Comparison of ENCODE assay signal across 8 mouse cellular contexts in the genomic region with DNA sequence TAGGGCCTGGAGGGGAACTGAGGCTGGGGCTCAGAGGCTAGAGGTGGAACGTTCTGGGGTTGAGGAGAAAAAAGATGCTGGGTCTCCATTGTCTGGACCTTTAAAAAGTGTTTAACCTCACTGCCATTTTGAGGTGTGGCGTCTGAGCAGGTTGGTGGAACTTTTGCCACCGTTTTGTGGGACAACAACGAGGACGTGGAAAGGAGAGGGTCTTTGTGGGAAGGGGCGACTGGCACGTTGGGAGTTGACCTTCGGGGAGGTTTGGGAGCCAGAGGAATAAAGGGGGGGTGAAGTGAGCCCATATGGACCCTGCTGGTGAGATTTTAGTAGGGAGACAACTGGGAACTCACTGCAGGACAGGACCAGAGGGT. TPM values are rescaled to one million over a fixed set of nuclear protein-coding genes. Genes with fewer than 3 reads are reported as not detected.
DNase-seq lines count a peak whose midpoint lies in the region; ATAC-seq and TF ChIP-seq lines count a peak whose summit lies in the region.

No protein-coding gene starts in this region.

- ATAC-seq in lung, embryonic 14.5 days (ENCODE audit: insufficient read depth) = no peak
- no peak for ATAC-seq in embryonic facial prominence, embryonic 14.5 days (ENCODE audit: low read depth)
- peak; percentile 25 for ATAC-seq in neural tube, embryonic 15.5 days (ENCODE audit: low FRiP score)

- H3K4me1 ChIP-seq in lung, embryonic 14.5 days (ENCODE audit: insufficient read depth) = peaks cover 4% of the 10 kb centered on the region; the same call in 1 of the 2 replicates
- peaks cover 10% of the 10 kb centered on the region; the same call in 1 of the 2 replicates for H3K4me1 ChIP-seq in embryonic facial prominence, embryonic 14.5 days (ENCODE audit: control insufficient read depth, insufficient read depth, low read length)
- peaks cover 19% of the 10 kb centered on the region for H3K4me1 ChIP-seq in limb, embryonic 10.5 days
- peaks cover 31% of the 10 kb centered on the region for H3K4me1 ChIP-seq in neural tube, embryonic 15.5 days

- DNase-seq in lung, embryonic 14.5 days = no peak
- DNase-seq in lung, postnatal 4 days = no peak
- no peak for DNase-seq in embryonic facial prominence, embryonic 14.5 days (ENCODE audit: low spot score)
- no peak for DNase-seq in limb, embryonic 10.5 days (ENCODE audit: low spot score)
- no peak for DNase-seq in embryo, embryonic 9.5 days (ENCODE audit: extremely low spot score)
- no peak for DNase-seq in left cerebral cortex, postnatal 4 days
- no peak for DNase-seq in gastrocnemius, postnatal 14 days

- TF ChIP-seq CTCF in lung, embryonic 14.5 days (IDR thresholded peaks at IDR 0.05; ENCODE audit: low read depth) = no peak

- peak overlapping the region; percentile 75 for H3K4me2 ChIP-seq in lung, embryonic 14.5 days
- H3K4me2 ChIP-seq in embryonic facial prominence, embryonic 14.5 days (ENCODE audit: low read depth, low read length) = peak overlapping the region; percentile 71
- H3K4me2 ChIP-seq in neural tube, embryonic 15.5 days = peak overlapping the region; percentile 79

- H3K9ac ChIP-seq in lung, embryonic 14.5 days = peak overlapping the region; percentile 95
- peak overlapping the region; percentile 90 for H3K9ac ChIP-seq in embryonic facial prominence, embryonic 14.5 days (ENCODE audit: low read depth, low read length)
- H3K9ac ChIP-seq in neural tube, embryonic 15.5 days (replicated peaks) = peak overlapping the region; percentile 89

- H3K27ac ChIP-seq in lung, embryonic 14.5 days (ENCODE audit: low read depth) = peak overlapping the region; percentile 86
- peak overlapping the region; percentile 80 for H3K27ac ChIP-seq in embryonic facial prominence, embryonic 14.5 days (replicated peaks; ENCODE audit: low read depth, low read length)
- H3K27ac ChIP-seq in limb, embryonic 10.5 days = peak overlapping the region; percentile 88
- peak overlapping the region; percentile 86 for H3K27ac ChIP-seq in neural tube, embryonic 15.5 days (replicated peaks)

- peak overlapping the region; percentile 88 for H3K4me3 ChIP-seq in lung, embryonic 14.5 days (ENCODE audit: low read depth, low read length)
- H3K4me3 ChIP-seq in embryonic facial prominence, embryonic 14.5 days (ENCODE audit: low read depth, low read length) = peak overlapping the region; percentile 83
- H3K4me3 ChIP-seq in limb, embryonic 10.5 days = peak overlapping the region; percentile 73
- peak overlapping the region; percentile 66 for H3K4me3 ChIP-seq in neural tube, embryonic 15.5 days (replicated peaks)

- no peaks in the 10 kb centered on the region for H3K9me3 ChIP-seq in lung, embryonic 14.5 days (ENCODE audit: low read depth, low read length)
- no peaks in the 10 kb centered on the region for H3K9me3 ChIP-seq in embryonic facial prominence, embryonic 14.5 days (ENCODE audit: control insufficient read depth, low read length)
- H3K9me3 ChIP-seq in limb, embryonic 10.5 days (replicated peaks) = no peaks in the 10 kb centered on the region
- no peaks in the 10 kb centered on the region for H3K9me3 ChIP-seq in neural tube, embryonic 15.5 days (replicated peaks)

- H3K27me3 ChIP-seq in lung, embryonic 14.5 days (ENCODE audit: insufficient read depth, low read length) = no peaks in the 10 kb centered on the region
- H3K27me3 ChIP-seq in embryonic facial prominence, embryonic 14.5 days (replicated peaks; ENCODE audit: control insufficient read depth, insufficient read depth, low read length) = no peaks in the 10 kb centered on the region
- H3K27me3 ChIP-seq in limb, embryonic 10.5 days (ENCODE audit: low read depth, poor library complexity, severe bottlenecking) = no peaks in the 10 kb centered on the region
- H3K27me3 ChIP-seq in neural tube, embryonic 15.5 days (replicated peaks) = no peaks in the 10 kb centered on the region

- WGBS in lung, embryonic 14.5 days = 0% methylated on average over 8 of the region's 8 CpGs
- 0% methylated on average over 8 of the region's 8 CpGs for WGBS in embryonic facial prominence, embryonic 14.5 days
- 0% methylated on average over 8 of the region's 8 CpGs for whole genome bisulfite sequencing in limb, embryonic 10.5 days
- WGBS in neural tube, embryonic 15.5 days = 0% methylated on average over 8 of the region's 8 CpGs

- peaks cover 77% of the 10 kb centered on the region for H3K36me3 ChIP-seq in lung, embryonic 14.5 days (ENCODE audit: insufficient read depth)
- H3K36me3 ChIP-seq in embryonic facial prominence, embryonic 14.5 days (ENCODE audit: control insufficient read depth, insufficient read depth, low read length) = peaks cover 76% of the 10 kb centered on the region
- peaks cover 78% of the 10 kb centered on the region for H3K36me3 ChIP-seq in limb, embryonic 10.5 days
- peaks cover 72% of the 10 kb centered on the region for H3K36me3 ChIP-seq in neural tube, embryonic 15.5 days

- intact Hi-C loops in left cerebral cortex, postnatal 4 days (cut with DNase I) = no loop called here
- intact Hi-C loops in gastrocnemius, postnatal 14 days (cut with DNase I; ENCODE audit: low total_unique reads) = no loop called here

RNA-seq across cellular contexts. Expression of a gene that starts 0.5 kb away (rescaled TPM):
- polyA plus RNA-seq in lung, embryonic 14.5 days (2014; fragmentation: Nextera tagmentation; extraction: Ambion mirVana) = 480 and 516 TPM in 2 replicates
- polyA plus RNA-seq in embryonic facial prominence, embryonic 14.5 days (2014; fragmentation: Nextera tagmentation; extraction: Ambion mirVana) = 469 and 503 TPM in 2 replicates
- polyA plus RNA-seq in limb, embryonic 10.5 days (2016; fragmentation: Nextera tagmentation; extraction: Ambion mirVana) = 563 and 631 TPM in 2 replicates
- 291 and 348 TPM in 2 replicates for polyA plus RNA-seq in neural tube, embryonic 15.5 days (2015; fragmentation: Nextera tagmentation; extraction: Ambion mirVana)
- total RNA-seq in left cerebral cortex, postnatal 4 days (2021) = 100 to 1,000 TPM; 385 to 398 TPM
- 100 to 1,000 TPM; 500 to 587 TPM for total RNA-seq in gastrocnemius, postnatal 14 days (2021)

RNA-seq across cellular contexts. Expression of a gene that starts 13.7 kb away (rescaled TPM):
- polyA plus RNA-seq in lung, embryonic 14.5 days (2014; fragmentation: Nextera tagmentation; extraction: Ambion mirVana) = 27.4 and 28.4 TPM in 2 replicates
- 24.7 and 27.8 TPM in 2 replicates for polyA plus RNA-seq in embryonic facial prominence, embryonic 14.5 days (2014; fragmentation: Nextera tagmentation; extraction: Ambion mirVana)
- polyA plus RNA-seq in limb, embryonic 10.5 days (2016; fragmentation: Nextera tagmentation; extraction: Ambion mirVana) = 49.6 and 49.7 TPM in 2 replicates
- 25.4 and 26.0 TPM in 2 replicates for polyA plus RNA-seq in neural tube, embryonic 15.5 days (2015; fragmentation: Nextera tagmentation; extraction: Ambion mirVana)
- 10 to 100 TPM; 17.5 to 20.0 TPM for total RNA-seq in left cerebral cortex, postnatal 4 days (2021)
- total RNA-seq in gastrocnemius, postnatal 14 days (2021) = 1 to 10 TPM; 8.2 to 8.4 TPM

RNA-seq across cellular contexts. Expression of a gene that starts 21.7 kb away (rescaled TPM):
- 14.9 and 15.8 TPM in 2 replicates for polyA plus RNA-seq in lung, embryonic 14.5 days (2014; fragmentation: Nextera tagmentation; extraction: Ambion mirVana)
- 44.8 and 57.6 TPM in 2 replicates for polyA plus RNA-seq in embryonic facial prominence, embryonic 14.5 days (2014; fragmentation: Nextera tagmentation; extraction: Ambion mirVana)
- 5.3 and 8.9 TPM in 2 replicates for polyA plus RNA-seq in limb, embryonic 10.5 days (2016; fragmentation: Nextera tagmentation; extraction: Ambion mirVana)
- 4.4 and 8.0 TPM in 2 replicates for polyA plus RNA-seq in neural tube, embryonic 15.5 days (2015; fragmentation: Nextera tagmentation; extraction: Ambion mirVana)
- 10 to 100 TPM; 14.0 to 18.5 TPM for total RNA-seq in left cerebral cortex, postnatal 4 days (2021)
- 100 to 1,000 TPM; 194 to 197 TPM for total RNA-seq in gastrocnemius, postnatal 14 days (2021)

RNA-seq across cellular contexts. Expression of a gene that starts 25.7 kb away (rescaled TPM):
- polyA plus RNA-seq in lung, embryonic 14.5 days (2014; fragmentation: Nextera tagmentation; extraction: Ambion mirVana) = 44.0 and 52.1 TPM in 2 replicates
- 39.7 and 43.6 TPM in 2 replicates for polyA plus RNA-seq in embryonic facial prominence, embryonic 14.5 days (2014; fragmentation: Nextera tagmentation; extraction: Ambion mirVana)
- polyA plus RNA-seq in limb, embryonic 10.5 days (2016; fragmentation: Nextera tagmentation; extraction: Ambion mirVana) = 229 and 233 TPM in 2 replicates
- 94.8 and 117 TPM in 2 replicates for polyA plus RNA-seq in neural tube, embryonic 15.5 days (2015; fragmentation: Nextera tagmentation; extraction: Ambion mirVana)
- 10 to 100 TPM; 75.4 to 79.6 TPM for total RNA-seq in left cerebral cortex, postnatal 4 days (2021)
- 10 to 100 TPM; 27.4 to 27.9 TPM for total RNA-seq in gastrocnemius, postnatal 14 days (2021)

RNA-seq across cellular contexts. Expression of a gene that starts 38.0 kb away (rescaled TPM):
- polyA plus RNA-seq in lung, embryonic 14.5 days (2014; fragmentation: Nextera tagmentation; extraction: Ambion mirVana) = 19.0 and 19.5 TPM in 2 replicates
- polyA plus RNA-seq in embryonic facial prominence, embryonic 14.5 days (2014; fragmentation: Nextera tagmentation; extraction: Ambion mirVana) = 18.2 and 20.4 TPM in 2 replicates
- polyA plus RNA-seq in limb, embryonic 10.5 days (2016; fragmentation: Nextera tagmentation; extraction: Ambion mirVana) = 37.1 and 37.5 TPM in 2 replicates
- polyA plus RNA-seq in neural tube, embryonic 15.5 days (2015; fragmentation: Nextera tagmentation; extraction: Ambion mirVana) = 13.9 and 17.1 TPM in 2 replicates
- 10 to 100 TPM in 1 of 2 experiments, 1 to 10 TPM in 1; 9.4 to 11.6 TPM for total RNA-seq in left cerebral cortex, postnatal 4 days (2021)
- total RNA-seq in gastrocnemius, postnatal 14 days (2021) = 1 to 10 TPM; 8.6 to 8.9 TPM
